Mouse (Mus musculus): ENCODE measurements around the gene Crybg1. TPM values are rescaled to one million over a fixed set of nuclear protein-coding genes. Genes with fewer than 3 reads are reported as not detected.

Gene Crybg1
- total and polyA plus RNA-seq, 3 experiments: 0.04 to 0.14 TPM; not detected in 1

- H3K9ac ChIP-seq (ENCODE audit: control insufficient read depth, low read depth, low read length, poor library complexity, severe bottlenecking): no peak overlapping the region
- H3K4me3 ChIP-seq (ENCODE audit: control insufficient read depth in 1 of 2, insufficient read depth in 1 of 2, low read depth in 2 of 2, low read length in 2 of 2): no peak overlapping the region
- no peak overlapping the region for H3K27ac ChIP-seq (ENCODE audit: control insufficient read depth, low read depth, low read length)
- no peak for DNase-seq (ENCODE audit: low read depth, low spot score)
- TF ChIP-seq E2F4 (IDR thresholded peaks at IDR 0.05; ENCODE audit: borderline replicate concordance, low read depth, low read length): no peak
- TF ChIP-seq ZKSCAN1 (IDR thresholded peaks at IDR 0.05; ENCODE audit: low read depth, low read length): no peak
- TF ChIP-seq MAX (IDR thresholded peaks at IDR 0.05; ENCODE audit: low read length): no peak
- TF ChIP-seq POLR2A (IDR thresholded peaks at IDR 0.05; ENCODE audit: control insufficient read depth in 1 of 2, insufficient read depth in 1 of 2, low read depth in 1 of 2, low read length in 2 of 2, poor library complexity in 1 of 2): no peak
- TF ChIP-seq ETS1 (IDR thresholded peaks at IDR 0.05; ENCODE audit: low read depth, low read length): no peak
- TF ChIP-seq TAL1 (IDR thresholded peaks at IDR 0.05; ENCODE audit: low read length): no peak
- no peak for TF ChIP-seq EP300 (IDR thresholded peaks at IDR 0.05; ENCODE audit: low read depth in 1 of 2, low read length in 2 of 2)
- TF ChIP-seq SMC3 (IDR thresholded peaks at IDR 0.05; ENCODE audit: low read depth, low read length): no peak
- TF ChIP-seq POLR2AphosphoS5 (IDR thresholded peaks at IDR 0.05; ENCODE audit: borderline replicate concordance, low read depth, low read length): no peak
- no peak for TF ChIP-seq ZC3H11A (IDR thresholded peaks at IDR 0.05; ENCODE audit: low read depth, low read length)
- TF ChIP-seq ELF1 (IDR thresholded peaks at IDR 0.05; ENCODE audit: low read depth, low read length): no peak
- TF ChIP-seq KAT2A (conservative IDR thresholded peaks at IDR 0.05; ENCODE audit: low read depth, low read length): no peak
- TF ChIP-seq USF2 (IDR thresholded peaks at IDR 0.05; ENCODE audit: borderline replicate concordance in 1 of 2, insufficient read depth in 1 of 2, low read depth in 1 of 2, low read length in 2 of 2): no peak
- no peak for TF ChIP-seq BHLHE40 (IDR thresholded peaks at IDR 0.05; ENCODE audit: borderline replicate concordance, low read depth, low read length)
- no peak for TF ChIP-seq MEF2A (IDR thresholded peaks at IDR 0.05; ENCODE audit: extremely low read depth, insufficient replicate concordance, low read depth, low read length, poor library complexity, severe bottlenecking)
- TF ChIP-seq GATA1 (IDR thresholded peaks at IDR 0.05; ENCODE audit: low read depth, low read length): no peak
- no peaks in the 10 kb centered on the region for H3K36me3 ChIP-seq (ENCODE audit: control insufficient read depth in 1 of 2, insufficient read depth in 2 of 2, low read length in 2 of 2)
- H3K9me3 ChIP-seq (replicated peaks; ENCODE audit: insufficient read depth, low read length): no peaks in the 10 kb centered on the region
- H3K79me2 ChIP-seq (ENCODE audit: control insufficient read depth, insufficient read depth, low read length, poor library complexity): no peaks in the 10 kb centered on the region
- H3K4me1 ChIP-seq (ENCODE audit: control insufficient read depth in 1 of 2, insufficient read depth in 2 of 2, low read length in 2 of 2): peaks cover 0 to 5% of the 10 kb centered on the region in 2 experiments; a peak in 1 of 4 replicates
- H3K27me3 ChIP-seq (ENCODE audit: control insufficient read depth in 1 of 2, insufficient read depth in 2 of 2, low read length in 2 of 2): peaks cover 0 to 2% of the 10 kb centered on the region in 2 experiments; a peak in 2 of 4 replicates
Observed at GRCm38 (mm10) chr10:43998503-43999082, 150.1 kb downstream of the Crybg1 start.

DNA sequence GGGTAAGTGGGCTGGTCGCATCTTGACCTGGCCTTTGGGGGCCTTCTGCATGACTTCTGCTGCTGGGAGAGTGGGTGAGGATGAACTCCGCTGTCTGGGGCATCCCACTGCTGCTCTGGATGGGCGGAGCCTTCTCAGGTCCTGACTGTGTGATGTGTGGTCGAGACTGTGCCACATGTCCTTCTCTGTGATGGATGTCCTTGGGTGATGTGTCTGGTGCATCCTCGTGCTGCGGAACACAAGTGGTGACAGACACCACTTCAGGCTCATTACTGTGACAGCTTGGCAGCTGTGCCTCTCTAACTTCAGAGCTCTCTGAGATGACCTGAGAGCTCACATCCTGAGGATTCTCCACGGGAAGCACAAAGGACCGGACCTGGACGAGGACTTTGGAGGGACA is 150.6 kb downstream of the Crybg1 start:
- no peak for DNase-seq (ENCODE audit: low read depth, low spot score)
- Histone ChIP-seq H3K9me3 (replicated peaks; ENCODE audit: insufficient read depth, low read length) (no peaks in the 10 kb centered on the region), H3K79me2 (ENCODE audit: control insufficient read depth, insufficient read depth, low read length, poor library complexity) (no peaks in the 10 kb centered on the region), H3K27ac (ENCODE audit: control insufficient read depth, low read depth, low read length) (no peak overlapping the region), H3K4me3 (ENCODE audit: control insufficient read depth in 1 of 2, insufficient read depth in 1 of 2, low read depth in 2 of 2, low read length in 2 of 2) (no peak overlapping the region), H3K27me3 (ENCODE audit: control insufficient read depth in 1 of 2, insufficient read depth in 2 of 2, low read length in 2 of 2) (peaks cover 0 to 2% of the 10 kb centered on the region in 2 experiments; a peak in 2 of 4 replicates), H3K4me1 (ENCODE audit: control insufficient read depth in 1 of 2, insufficient read depth in 2 of 2, low read length in 2 of 2) (peaks cover 0 to 5% of the 10 kb centered on the region in 2 experiments; a peak in 1 of 4 replicates), H3K36me3 (ENCODE audit: control insufficient read depth in 1 of 2, insufficient read depth in 2 of 2, low read length in 2 of 2) (no peaks in the 10 kb centered on the region), H3K9ac (ENCODE audit: control insufficient read depth, low read depth, low read length, poor library complexity, severe bottlenecking) (no peak overlapping the region)
- TF ChIP-seq CTCF (IDR thresholded peaks at IDR 0.05 in 2 of 3, conservative IDR thresholded peaks at IDR 0.05 in 1 of 3; ENCODE audit: control insufficient read depth in 1 of 3, insufficient read depth in 1 of 3, low read depth in 2 of 3, low read length in 3 of 3, poor library complexity in 1 of 3, severe bottlenecking in 1 of 3) (no peak), NELFE (IDR thresholded peaks at IDR 0.05; ENCODE audit: low read depth, low read length) (no peak), ZC3H11A (IDR thresholded peaks at IDR 0.05; ENCODE audit: low read depth, low read length) (no peak)
